Mouse (Mus musculus) MEL (cell line): ENCODE results near the gene Prkcq. TPM values are rescaled to one million over a fixed set of nuclear protein-coding genes. Genes with fewer than 3 reads are reported as not detected.

Source experiments
- DNase-seq: peaks from one replicate; pipeline ENCODE4 v3.0.0; 2011; ENCODE audit warnings: low read depth, low spot score
- H3K27ac ChIP-seq: 2 replicates; pipeline ENCODE4 v1.5.1; 2012; ENCODE audit warnings: low read depth, mild to moderate bottlenecking, control low read depth, low read length, moderate library complexity; ENCODE audit not compliant: control insufficient read depth
- H3K27me3 ChIP-seq, 2 experiments: fragments of 150-350 bp in 1 of 2; sonication (generic) in 1 of 2; 2 replicates each; pipeline ENCODE4 v1.6.1; 2012; ENCODE audit warnings: low read length in 2 of 2, mild to moderate bottlenecking in 2 of 2, improper control_type of control experiment in 1 of 2, moderate library complexity in 1 of 2; ENCODE audit not compliant: insufficient read depth in 2 of 2, control insufficient read depth in 1 of 2
- H3K36me3 ChIP-seq, 2 experiments: 2 replicates each; pipeline ENCODE4 v1.6.1; 2012 to 2014; ENCODE audit warnings: low read length in 2 of 2, improper control_type of control experiment in 1 of 2, inconsistent platforms in 1 of 2, mild to moderate bottlenecking in 1 of 2; ENCODE audit not compliant: insufficient read depth in 2 of 2, control insufficient read depth in 1 of 2
- H3K4me1 ChIP-seq, 2 experiments: fragments of 150-350 bp in 1 of 2; sonication (generic) in 1 of 2; 2 replicates each; pipeline ENCODE4 v1.6.1; 2012; ENCODE audit warnings: low read length in 2 of 2, improper control_type of control experiment in 1 of 2, mild to moderate bottlenecking in 1 of 2; ENCODE audit not compliant: insufficient read depth in 2 of 2, control insufficient read depth in 1 of 2
- H3K4me3 ChIP-seq, 2 experiments: fragments of 150-350 bp in 1 of 2; sonication (generic) in 1 of 2; 2 replicates each; pipeline ENCODE4 v1.5.1; 2012; ENCODE audit warnings: low read depth in 2 of 2, low read length in 2 of 2, mild to moderate bottlenecking in 2 of 2, moderate library complexity in 2 of 2, control low read depth in 1 of 2, improper control_type of control experiment in 1 of 2; ENCODE audit not compliant: control insufficient read depth in 1 of 2, insufficient read depth in 1 of 2
- H3K79me2 ChIP-seq: 2 replicates; pipeline ENCODE4 v1.6.1; 2012; ENCODE audit warnings: mild to moderate bottlenecking, low read length, moderate library complexity; ENCODE audit not compliant: control insufficient read depth, poor library complexity, insufficient read depth
- H3K9ac ChIP-seq: 2 replicates; pipeline ENCODE4 v1.6.1; 2012; ENCODE audit warnings: low read depth, mild to moderate bottlenecking, control low read depth, low read length, moderate library complexity; ENCODE audit not compliant: control insufficient read depth, poor library complexity, severe bottlenecking
- H3K9me3 ChIP-seq: fragments of 150-350 bp; sonication (generic); replicated peaks from 2 replicates; pipeline ENCODE4 v1.6.1; 2012; ENCODE audit warnings: mild to moderate bottlenecking, low read length, improper control_type of control experiment, moderate library complexity; ENCODE audit not compliant: insufficient read depth
- BHLHE40 ChIP-seq: IDR thresholded peaks from 2 replicates; pipeline ENCODE4 v1.6.1; 2012; ENCODE audit warnings: low read depth, mild to moderate bottlenecking, inconsistent platforms, low read length, improper control_type of control experiment, borderline replicate concordance
- CHD1 ChIP-seq: IDR thresholded peaks from 2 replicates; pipeline ENCODE4 v1.6.1; 2012; ENCODE audit warnings: low read depth, mild to moderate bottlenecking, inconsistent platforms, low read length, improper control_type of control experiment
- CTCF ChIP-seq, 3 experiments: IDR thresholded peaks in 2 of 3; conservative IDR thresholded peaks in 1 of 3; 2 replicates each; pipeline ENCODE4 v1.5.1; 2011 to 2012; ENCODE audit warnings: low read length in 3 of 3, low read depth in 2 of 3, mild to moderate bottlenecking in 2 of 3, improper control_type of control experiment in 1 of 3, inconsistent platforms in 1 of 3, mixed read lengths in 1 of 3, moderate library complexity in 1 of 3; ENCODE audit not compliant: control insufficient read depth in 1 of 3, insufficient read depth in 1 of 3, poor library complexity in 1 of 3, severe bottlenecking in 1 of 3
- E2F4 ChIP-seq: IDR thresholded peaks from 2 replicates; pipeline ENCODE4 v1.6.1; 2011; ENCODE audit warnings: low read depth, low read length, improper control_type of control experiment, borderline replicate concordance
- EP300 ChIP-seq, 2 experiments: IDR thresholded peaks; 2 replicates each; pipeline ENCODE4 v1.6.1; 2011; ENCODE audit warnings: improper control_type of control experiment in 2 of 2, low read length in 2 of 2, low read depth in 1 of 2, mild to moderate bottlenecking in 1 of 2
- ETS1 ChIP-seq: IDR thresholded peaks from 2 replicates; pipeline ENCODE4 v1.6.1; 2012; ENCODE audit warnings: low read depth, mild to moderate bottlenecking, inconsistent platforms, low read length, improper control_type of control experiment, moderate library complexity
- GABPA ChIP-seq: IDR thresholded peaks from 2 replicates; pipeline ENCODE4 v1.6.1; 2012; ENCODE audit warnings: low read depth, mild to moderate bottlenecking, inconsistent platforms, low read length, improper control_type of control experiment, moderate library complexity
- GATA1 ChIP-seq: IDR thresholded peaks from 2 replicates; pipeline ENCODE4 v1.6.1; 2011; ENCODE audit warnings: low read depth, low read length, improper control_type of control experiment
- MAX ChIP-seq: IDR thresholded peaks from 2 replicates; pipeline ENCODE4 v1.6.1; 2011; ENCODE audit warnings: low read length, improper control_type of control experiment
- MXI1 ChIP-seq: IDR thresholded peaks from 2 replicates; pipeline ENCODE4 v1.6.1; 2011; ENCODE audit warnings: mild to moderate bottlenecking, low read depth, low read length, improper control_type of control experiment
- MYB ChIP-seq: IDR thresholded peaks from 2 replicates; pipeline ENCODE4 v1.6.1; 2011; ENCODE audit warnings: mild to moderate bottlenecking, low read depth, low read length, improper control_type of control experiment
- MYC ChIP-seq: IDR thresholded peaks from 2 replicates; pipeline ENCODE4 v1.6.1; 2011; ENCODE audit warnings: low read depth, mild to moderate bottlenecking, low read length, improper control_type of control experiment, moderate library complexity
- POLR2A ChIP-seq, 2 experiments: IDR thresholded peaks; 2 replicates each; pipeline ENCODE4 v1.6.1; 2011 to 2012; ENCODE audit warnings: low read length in 2 of 2, mild to moderate bottlenecking in 2 of 2, control low read depth in 1 of 2, improper control_type of control experiment in 1 of 2, low read depth in 1 of 2, moderate library complexity in 1 of 2; ENCODE audit not compliant: control insufficient read depth in 1 of 2, insufficient read depth in 1 of 2, poor library complexity in 1 of 2
- POLR2AphosphoS2 ChIP-seq: IDR thresholded peaks from 2 replicates; pipeline ENCODE4 v1.6.1; 2011; ENCODE audit warnings: low read length, improper control_type of control experiment
- RCOR1 ChIP-seq: IDR thresholded peaks from 2 replicates; pipeline ENCODE4 v1.6.1; 2012; ENCODE audit warnings: low read depth, mild to moderate bottlenecking, inconsistent platforms, low read length, improper control_type of control experiment
- SIN3A ChIP-seq: IDR thresholded peaks from 2 replicates; pipeline ENCODE4 v1.6.1; 2012; ENCODE audit warnings: low read length, improper control_type of control experiment, inconsistent platforms
- SMC3 ChIP-seq: IDR thresholded peaks from 2 replicates; pipeline ENCODE4 v1.6.1; 2011; ENCODE audit warnings: low read depth, low read length, improper control_type of control experiment
- TBP ChIP-seq: IDR thresholded peaks from 2 replicates; pipeline ENCODE4 v1.8.0; 2011; ENCODE audit warnings: low read depth, low read length, improper control_type of control experiment
- TCF12 ChIP-seq: IDR thresholded peaks from 2 replicates; pipeline ENCODE4 v1.6.1; 2014; ENCODE audit warnings: low read depth, mild to moderate bottlenecking, inconsistent platforms, low read length, improper control_type of control experiment, moderate library complexity
- UBTF ChIP-seq: IDR thresholded peaks from 2 replicates; pipeline ENCODE4 v1.6.1; 2012; ENCODE audit warnings: low read depth, mild to moderate bottlenecking, inconsistent platforms, low read length, improper control_type of control experiment, moderate library complexity, borderline replicate concordance; ENCODE audit not compliant: insufficient read depth
- USF1 ChIP-seq: IDR thresholded peaks from 2 replicates; pipeline ENCODE4 v1.6.1; 2014; ENCODE audit warnings: low read depth, mild to moderate bottlenecking, inconsistent platforms, low read length, improper control_type of control experiment, moderate library complexity
- USF2 ChIP-seq, 2 experiments: IDR thresholded peaks; 2 replicates each; pipeline ENCODE4 v1.6.1; 2011 to 2012; ENCODE audit warnings: improper control_type of control experiment in 2 of 2, low read length in 2 of 2, borderline replicate concordance in 1 of 2, inconsistent platforms in 1 of 2, low read depth in 1 of 2, mild to moderate bottlenecking in 1 of 2; ENCODE audit not compliant: insufficient read depth in 1 of 2
- ZC3H11A ChIP-seq: IDR thresholded peaks from 2 replicates; pipeline ENCODE4 v1.6.1; 2012; ENCODE audit warnings: low read depth, mild to moderate bottlenecking, inconsistent platforms, low read length, improper control_type of control experiment
- ZKSCAN1 ChIP-seq: IDR thresholded peaks from 2 replicates; pipeline ENCODE4 v1.6.1; 2012; ENCODE audit warnings: low read depth, mild to moderate bottlenecking, inconsistent platforms, low read length, improper control_type of control experiment, moderate library complexity
- ZMIZ1 ChIP-seq: IDR thresholded peaks from 2 replicates; pipeline ENCODE4 v1.6.1; 2012; ENCODE audit warnings: low read depth, mild to moderate bottlenecking, inconsistent platforms, low read length, improper control_type of control experiment, moderate library complexity
- polyA plus RNA-seq, 2 experiments: library from polyadenylated mRNA; stranded (reverse) in 1 of 2; unstranded in 1 of 2; fragments of >175 nt in 1 of 2; fragments of >200 nt in 1 of 2; gene quantifications; 2 replicates each; pipeline versions ENCODE4 v1.2.1 to v1.2.4; 2012; ENCODE audit warnings: low replicate concordance in 2 of 2, low read depth in 1 of 2; ENCODE audit not compliant: insufficient read length in 2 of 2, insufficient read depth in 1 of 2, missing spikeins in 1 of 2
- total RNA-seq: library from RNA; depleted of rRNA; stranded (reverse); fragments of 300-350 nt; gene quantifications from 2 replicates; pipeline ENCODE4 v1.2.3, GENCODE M21; 2012

The Prkcq gene
- total and polyA plus RNA-seq, 3 experiments: 0.12 to 0.19 TPM; not detected in 1

- DNase-seq: no peak
- no peak overlapping the region for H3K9ac ChIP-seq
- H3K27ac ChIP-seq: no peak overlapping the region
- peaks cover 15 to 19% of the 10 kb centered on the region in 2 experiments for H3K4me1 ChIP-seq
- H3K36me3 ChIP-seq: peaks cover 0 to 22% of the 10 kb centered on the region in 2 experiments; a peak in 2 of 4 replicates
- no peak overlapping the region for H3K4me3 ChIP-seq
- no peaks in the 10 kb centered on the region for H3K27me3 ChIP-seq
- no peaks in the 10 kb centered on the region for H3K79me2 ChIP-seq
- TF ChIP-seq POLR2A (IDR thresholded peaks at IDR 0.05; ENCODE audit: control insufficient read depth in 1 of 2, insufficient read depth in 1 of 2, low read depth in 1 of 2, low read length in 2 of 2, poor library complexity in 1 of 2): no peak
- no peak for TF ChIP-seq ZKSCAN1
- no peak for TF ChIP-seq UBTF
- TF ChIP-seq USF2 (IDR thresholded peaks at IDR 0.05; ENCODE audit: borderline replicate concordance in 1 of 2, insufficient read depth in 1 of 2, low read depth in 1 of 2, low read length in 2 of 2): no peak
- no peak for TF ChIP-seq USF1
- TF ChIP-seq SMC3: no peak
- no peak for TF ChIP-seq TCF12
- TF ChIP-seq RCOR1: no peak
- TF ChIP-seq ZC3H11A: no peak
- no peak for TF ChIP-seq GATA1
- no peak for TF ChIP-seq SIN3A
- no peak for TF ChIP-seq MYB
- no peak for TF ChIP-seq GABPA
- TF ChIP-seq POLR2AphosphoS2: no peak
- TF ChIP-seq MYC: no peak
- no peak for TF ChIP-seq EP300 (IDR thresholded peaks at IDR 0.05; ENCODE audit: low read depth in 1 of 2, low read length in 2 of 2)
- TF ChIP-seq E2F4: no peak
- TF ChIP-seq ZMIZ1: no peak
- no peak for TF ChIP-seq ETS1
- no peak for TF ChIP-seq MXI1
- H3K9me3 ChIP-seq: no peaks in the 10 kb centered on the region
These were observed 44.9 kb downstream of the Prkcq start for GRCm38 (mm10) chr2:11216847-11217246.

- Histone ChIP-seq H3K9ac (no peak overlapping the region), H3K27me3 (no peaks in the 10 kb centered on the region), H3K79me2 (no peaks in the 10 kb centered on the region), H3K4me3 (no peak overlapping the region), H3K27ac (peak overlapping the region; percentile 36; the same call in 1 of the 2 replicates), H3K36me3 (peaks cover 0 to 22% of the 10 kb centered on the region in 2 experiments; a peak in 2 of 4 replicates), H3K4me1 (peaks cover 15 to 19% of the 10 kb centered on the region in 2 experiments), H3K9me3 (no peaks in the 10 kb centered on the region)
- TF ChIP-seq MYB (no peak), TCF12 (0 out of 2 replicates have a peak, but pooled peaks have one; percentile 4), CTCF (IDR thresholded peaks at IDR 0.05 in 2 of 3, conservative IDR thresholded peaks at IDR 0.05 in 1 of 3; ENCODE audit: control insufficient read depth in 1 of 3, insufficient read depth in 1 of 3, low read depth in 2 of 3, low read length in 3 of 3, poor library complexity in 1 of 3, severe bottlenecking in 1 of 3) (no peak), E2F4 (no peak), GATA1 (peak; percentile 52; the same call in 1 of the 2 replicates), MYC (0 out of 2 replicates have a peak, but pooled peaks have one; percentile 54), MAX (0 out of 2 replicates have a peak, but pooled peaks have one; percentile 38), SIN3A (peak; percentile 58), BHLHE40 (peak; percentile 14; the same call in 1 of the 2 replicates), TBP (0 out of 2 replicates have a peak, but pooled peaks have one; percentile 20), ZC3H11A (no peak), CHD1 (no peak), ETS1 (peak; percentile 79; the same call in 1 of the 2 replicates), EP300 (IDR thresholded peaks at IDR 0.05; ENCODE audit: low read depth in 1 of 2, low read length in 2 of 2) (peak; percentile 38 to 78; a peak in 3 of 4 replicates)
- DNase-seq: peak; percentile 77
These were observed 46.2 kb downstream of the Prkcq start for GRCm38 (mm10) chr2:11218122-11218521.
